Mouse (Mus musculus): ENCODE data around the gene Caskin2. TPM values are rescaled to one million over a fixed set of nuclear protein-coding genes. Genes with fewer than 3 reads are reported as not detected.
"Not testable (repeated sequence)": the region's sequence is repeated elsewhere in the genome, so short reads cannot be mapped to it uniquely, and the experiment has no call there.

Caskin2 gene
- polyA plus RNA-seq (2015; fragmentation: Nextera tagmentation; extraction: Ambion mirVana), result 12.0 and 12.1 TPM in 2 replicates

DNA sequence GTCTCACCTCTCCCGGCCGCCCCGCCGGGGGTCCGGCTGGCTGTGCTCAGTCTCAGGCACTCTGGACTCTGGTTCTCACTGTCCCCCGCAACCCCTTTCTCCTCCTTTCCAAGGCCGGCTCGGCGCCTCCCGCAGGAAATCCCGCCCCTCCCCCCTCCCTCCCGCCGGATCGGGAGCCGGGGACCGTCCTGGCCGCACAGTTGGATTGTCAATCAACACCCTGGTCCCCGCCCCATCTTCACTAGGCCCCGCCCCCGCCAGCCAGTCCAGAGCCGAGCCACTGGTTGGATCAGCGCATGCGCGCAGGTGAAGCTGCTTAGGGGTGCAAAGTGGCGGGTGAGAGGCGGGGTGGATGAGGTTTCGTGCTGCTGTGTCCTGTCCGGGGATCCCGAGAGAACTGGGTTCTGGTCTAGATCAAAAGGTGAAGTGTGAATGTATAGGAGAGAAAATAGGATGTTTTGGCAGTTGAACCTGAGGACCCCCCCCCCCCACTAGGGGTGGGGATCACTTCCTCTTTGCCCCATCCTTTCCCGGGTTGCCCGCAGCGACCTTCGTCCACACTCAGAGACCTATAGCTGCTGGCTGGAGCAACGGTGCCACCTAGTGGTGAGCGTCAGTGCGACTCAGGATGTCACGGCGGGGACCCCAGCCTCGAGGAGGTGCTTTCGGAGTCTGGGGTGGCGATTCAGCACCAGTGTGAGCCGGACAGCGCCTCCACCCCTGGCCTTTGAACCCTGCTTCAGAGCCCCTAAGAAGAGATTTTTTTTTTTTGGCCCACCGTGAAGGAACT, at the start of gene Caskin2:
TSS of gene Caskin2 (minus strand) at position 133 of the 790 bp plus-strand sequence.
- H3K36me3 ChIP-seq, result no peaks in the 10 kb centered on the region
- peak within 1 kb of the TSS; percentile 72 for H3K4me3 ChIP-seq (replicated peaks)
- H3K9ac ChIP-seq, result peak within 1 kb of the TSS; percentile 86
- H3K27ac ChIP-seq, result peak within 1 kb of the TSS; percentile 83
- H3K9me3 ChIP-seq, result no peaks in the 10 kb centered on the region
- peaks cover 50% of the 10 kb centered on the region for H3K4me1 ChIP-seq (replicated peaks)
- ATAC-seq, result peak; percentile 92
- no peaks in the 10 kb centered on the region for H3K27me3 ChIP-seq (replicated peaks)
- H3K4me2 ChIP-seq (replicated peaks), result peak within 1 kb of the TSS; percentile 86
- WGBS, result under 1% methylated on average over 44 of the region's 44 CpGs

DNA sequence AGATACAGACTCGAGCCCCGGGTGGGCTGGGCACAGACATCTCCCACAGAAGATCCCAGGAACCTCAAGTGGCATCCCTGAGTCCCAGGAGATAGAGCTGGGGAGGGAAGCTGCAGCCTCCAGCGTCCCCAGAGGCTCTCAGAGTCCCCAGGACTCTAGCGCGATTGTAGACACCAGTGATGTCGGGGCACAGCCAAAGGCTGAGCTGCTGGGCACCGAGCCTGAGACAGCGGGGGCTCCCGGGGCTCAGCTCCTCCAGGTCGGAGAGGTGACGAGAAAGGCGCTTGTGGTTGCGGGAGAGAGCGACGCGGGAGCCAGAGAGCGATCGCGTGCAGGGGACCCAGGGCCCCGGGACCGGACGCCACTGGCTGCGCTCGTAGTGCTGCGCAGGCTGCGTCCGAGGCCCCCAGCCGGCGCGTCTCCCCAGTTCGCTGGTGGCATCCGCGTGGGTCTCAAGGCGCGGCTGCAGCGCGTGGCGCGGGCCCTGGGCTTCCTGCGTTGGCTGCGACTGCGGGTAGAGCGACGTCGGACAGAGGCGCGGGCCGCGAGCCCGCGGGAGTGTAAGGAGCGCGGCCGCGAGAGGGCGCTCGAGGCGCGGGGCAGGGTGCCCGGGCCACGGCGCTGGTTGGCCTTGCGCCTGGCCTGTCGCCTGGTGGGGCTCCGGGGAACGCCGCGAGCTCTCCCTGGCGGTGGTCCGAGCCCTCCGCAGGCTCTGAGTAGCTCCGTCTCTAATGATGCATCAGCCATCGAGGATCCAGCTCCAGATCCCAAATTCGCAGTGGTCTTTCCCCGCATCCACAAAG, 45.9 kb upstream of the Caskin2 start:
- Histone ChIP-seq H3K4me2 (replicated peaks) (peak overlapping the region; percentile 85), H3K27me3 (replicated peaks) (peaks cover 35% of the 10 kb centered on the region)

DNA sequence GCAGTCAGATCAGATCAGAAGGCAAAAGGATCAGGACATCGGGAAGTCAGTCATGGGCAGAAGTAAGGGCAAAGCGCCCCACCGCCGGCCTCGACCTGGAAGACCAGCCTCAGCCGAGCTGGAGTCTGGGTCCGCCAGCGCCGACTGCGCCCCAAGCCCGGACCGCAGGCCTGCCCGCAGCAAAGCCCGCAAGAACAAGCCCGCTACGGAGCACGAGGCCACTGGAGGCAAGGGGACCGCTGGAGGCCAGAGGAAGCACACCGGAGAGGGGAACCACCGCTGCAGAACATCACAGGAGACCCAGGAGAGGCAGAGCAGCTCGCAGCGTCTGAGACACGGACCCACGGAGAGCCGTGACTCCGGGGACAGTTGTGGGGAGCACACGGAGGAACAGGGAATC, 44.9 kb upstream of the Caskin2 start, which contains the start of gene Myo15b:
TSS of gene Myo15b (plus strand) at position 53 of the 400 bp plus-strand sequence.
- no peak for ATAC-seq
- Histone ChIP-seq H3K27ac (no peak within 1 kb of the TSS), H3K9ac (peak within 1 kb of the TSS; percentile 46), H3K4me3 (replicated peaks) (peak within 1 kb of the TSS; percentile 46), H3K4me1 (replicated peaks) (peaks cover 16% of the 10 kb centered on the region), H3K4me2 (replicated peaks) (peak within 1 kb of the TSS; percentile 85), H3K27me3 (replicated peaks) (peaks cover 35% of the 10 kb centered on the region), H3K9me3 (no peaks in the 10 kb centered on the region), H3K36me3 (peaks cover 18% of the 10 kb centered on the region)
- 19% methylated on average over 27 of the region's 27 CpGs for WGBS

More for the DNA sequence above, 45.9 kb upstream of the Caskin2 start:
- Histone ChIP-seq H3K9me3 (no peaks in the 10 kb centered on the region), H3K4me3 (replicated peaks) (peak overlapping the region; percentile 46), H3K9ac (peak overlapping the region; percentile 46), H3K36me3 (peaks cover 10% of the 10 kb centered on the region; the same call in 1 of the 2 replicates), H3K4me1 (replicated peaks) (peaks cover 16% of the 10 kb centered on the region), H3K27ac (no peak overlapping the region)
- 2% methylated on average over 71 of the region's 75 CpGs for WGBS
- peak; percentile 92 for ATAC-seq

DNA sequence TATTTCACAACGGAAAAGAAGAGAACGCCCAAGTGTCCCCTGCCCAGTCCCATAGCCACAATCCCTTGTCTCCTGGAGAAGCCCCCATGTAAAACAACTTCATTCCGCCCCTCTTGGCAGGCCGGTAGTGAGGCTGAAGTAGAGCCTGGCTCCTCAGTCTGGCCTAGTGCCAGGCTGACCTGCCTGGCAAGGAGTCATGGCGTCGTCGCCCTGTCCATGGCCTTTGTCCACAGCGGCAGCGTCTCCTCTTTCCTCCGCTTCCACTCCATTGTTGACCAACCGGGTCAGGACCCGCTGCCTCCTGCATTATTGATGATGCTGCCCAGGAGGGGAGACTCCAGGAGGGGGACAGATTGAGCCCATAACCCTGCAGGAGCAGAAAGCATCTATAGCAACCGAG, 44.5 kb upstream of the Caskin2 start:
- no peak overlapping the region for H3K27ac ChIP-seq
- H3K9ac ChIP-seq, result no peak overlapping the region
- ATAC-seq, result no peak
- H3K4me3 ChIP-seq (replicated peaks), result 0 out of 2 replicates have a peak overlapping the region, but pooled peaks have one; percentile 2
- no peaks in the 10 kb centered on the region for H3K9me3 ChIP-seq
- 53% methylated on average over 13 of the region's 13 CpGs for WGBS
- no peak overlapping the region for H3K4me2 ChIP-seq (replicated peaks)
- peaks cover 16% of the 10 kb centered on the region for H3K4me1 ChIP-seq (replicated peaks)
- H3K36me3 ChIP-seq, result peaks cover 21% of the 10 kb centered on the region
- H3K27me3 ChIP-seq (replicated peaks), result peaks cover 35% of the 10 kb centered on the region

DNA sequence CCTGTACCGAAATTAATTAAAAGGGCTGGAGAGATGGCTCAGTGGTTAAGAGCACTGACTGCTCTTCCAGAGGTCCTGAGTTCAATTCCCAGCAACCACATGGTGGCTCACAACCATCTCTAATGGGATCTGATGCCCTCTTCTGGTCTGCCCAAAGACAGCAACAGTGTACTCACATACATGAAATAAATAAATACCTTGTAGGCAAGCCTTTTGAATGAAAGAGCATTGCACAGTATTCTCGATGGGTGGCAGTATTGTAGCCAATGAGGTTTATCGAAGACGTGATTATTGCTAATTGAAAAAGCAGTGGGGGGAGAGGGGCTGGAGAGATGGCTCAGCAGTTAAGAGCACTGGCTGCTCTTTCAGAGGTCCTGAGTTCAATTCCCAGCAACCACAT, 43.7 kb upstream of the Caskin2 start:
- not testable (repeated sequence) for H3K4me3 ChIP-seq (replicated peaks); H3K27ac ChIP-seq; H3K9ac ChIP-seq; H3K4me2 ChIP-seq (replicated peaks); H3K9me3 ChIP-seq; ATAC-seq
- Histone ChIP-seq H3K36me3 (peaks cover 26% of the 10 kb centered on the region), H3K4me1 (replicated peaks) (peaks cover 16% of the 10 kb centered on the region), H3K27me3 (replicated peaks) (peaks cover 35% of the 10 kb centered on the region)
- 95% methylated on average over 4 of the region's 4 CpGs for WGBS

DNA sequence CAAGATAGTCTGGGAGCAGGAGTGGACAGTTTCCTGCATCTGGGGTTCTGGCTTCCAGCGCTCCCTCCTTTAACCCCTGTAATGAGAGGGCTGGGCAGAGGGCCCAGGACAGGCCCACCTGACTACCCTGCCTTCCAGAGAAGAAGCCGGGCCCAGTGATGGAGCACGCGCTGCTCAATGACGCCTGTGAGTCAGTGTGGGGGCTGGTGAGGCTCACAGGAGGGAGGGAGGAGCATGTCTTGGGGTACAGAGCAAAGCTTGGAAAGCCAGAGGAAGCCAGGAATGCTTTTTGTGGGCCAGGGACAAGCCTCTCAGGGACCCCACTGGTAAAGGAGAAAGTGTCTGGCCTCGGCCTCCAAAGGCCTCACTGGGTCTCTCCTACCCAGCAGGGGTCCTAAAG, 41.2 kb upstream of the Caskin2 start:
- Histone ChIP-seq H3K36me3 (peaks cover 47% of the 10 kb centered on the region), H3K4me1 (replicated peaks) (peaks cover 16% of the 10 kb centered on the region)
- no peak for ATAC-seq

DNA sequence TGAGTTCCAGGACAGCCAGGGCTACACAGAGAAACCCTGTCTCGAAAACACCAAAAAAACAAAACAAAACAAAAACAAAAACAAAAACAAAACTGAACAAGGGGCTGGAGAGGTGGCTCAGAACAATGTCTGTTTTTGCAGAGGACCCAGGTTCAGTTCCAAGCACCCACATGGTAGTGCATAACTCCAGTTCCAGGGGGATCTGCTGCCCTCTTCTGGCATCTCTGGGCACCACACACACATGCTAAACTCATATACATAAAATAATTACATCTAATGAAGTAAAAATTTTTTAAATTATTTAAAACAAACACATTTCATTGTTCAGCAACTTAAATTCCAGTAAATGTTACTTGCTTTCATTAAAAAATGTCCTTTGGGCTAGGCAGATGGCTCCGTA, 32.4 kb upstream of the Caskin2 start:
- no peak overlapping the region for H3K4me3 ChIP-seq (replicated peaks)
- 96% methylated on average over 2 of the region's 2 CpGs for WGBS
- no peaks in the 10 kb centered on the region for H3K27me3 ChIP-seq (replicated peaks)
- peaks cover 22% of the 10 kb centered on the region for H3K36me3 ChIP-seq
- H3K4me2 ChIP-seq (replicated peaks), result no peak overlapping the region
- peaks cover 27% of the 10 kb centered on the region for H3K4me1 ChIP-seq (replicated peaks)
- no peak overlapping the region for H3K9ac ChIP-seq
- ATAC-seq, result no peak
- no peak overlapping the region for H3K27ac ChIP-seq
- H3K9me3 ChIP-seq, result no peaks in the 10 kb centered on the region

More for the DNA sequence above, 41.2 kb upstream of the Caskin2 start:
- no peak overlapping the region for H3K9ac ChIP-seq
- no peak overlapping the region for H3K27ac ChIP-seq
- 79% methylated on average over 6 of the region's 6 CpGs for WGBS
- no peak overlapping the region for H3K4me3 ChIP-seq (replicated peaks)
- H3K27me3 ChIP-seq (replicated peaks), result peaks cover 20% of the 10 kb centered on the region
- H3K4me2 ChIP-seq (replicated peaks), result no peak overlapping the region
- H3K9me3 ChIP-seq, result no peaks in the 10 kb centered on the region

DNA sequence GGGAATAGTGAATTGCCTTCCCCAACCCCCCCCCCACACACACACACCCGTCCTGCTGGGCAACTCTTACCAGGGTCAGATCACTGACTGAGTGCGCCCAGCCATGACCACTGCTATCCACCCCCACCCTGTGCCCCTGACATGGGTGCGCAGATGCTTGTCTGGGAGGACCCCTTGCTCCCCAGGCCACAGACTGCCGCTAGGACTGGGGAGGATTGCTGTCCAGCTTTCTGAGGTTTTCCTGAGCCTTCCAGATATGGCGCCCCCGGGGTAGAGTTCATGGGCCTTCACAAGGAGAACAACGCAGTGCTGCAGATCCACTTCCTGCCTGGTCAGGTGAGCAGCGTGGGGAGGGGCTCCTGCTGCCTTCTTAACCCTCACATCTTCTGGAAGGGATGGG, 30.8 kb upstream of the Caskin2 start:
- peak overlapping the region; percentile 33 for H3K4me2 ChIP-seq (replicated peaks)
- H3K9ac ChIP-seq, result no peak overlapping the region
- ATAC-seq, result peak; percentile 5; the same call in 1 of the 2 replicates

DNA sequence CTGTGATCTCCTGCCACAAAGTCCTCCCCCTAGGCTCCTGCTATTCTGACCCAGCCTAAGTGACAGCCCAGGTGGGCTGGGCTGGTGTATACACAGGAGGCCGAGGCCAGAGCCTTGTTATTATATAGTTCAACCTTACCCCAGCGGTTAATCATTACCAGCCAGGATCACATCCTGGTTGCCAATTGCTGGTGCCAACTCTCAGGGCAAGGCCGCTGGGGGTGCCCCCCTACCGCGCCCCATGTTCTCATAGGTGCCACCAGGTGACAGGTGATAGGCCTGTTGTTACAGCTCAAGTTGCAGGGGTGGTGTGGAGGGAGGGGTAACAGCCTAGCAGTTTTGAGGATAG, 30.4 kb upstream of the Caskin2 start:
- WGBS, result 66% methylated on average over 5 of the region's 5 CpGs
- no peak overlapping the region for H3K9ac ChIP-seq
- no peaks in the 10 kb centered on the region for H3K27me3 ChIP-seq (replicated peaks)
- H3K4me3 ChIP-seq (replicated peaks), result no peak overlapping the region
- H3K4me2 ChIP-seq (replicated peaks), result peak overlapping the region; percentile 33
- peaks cover 10% of the 10 kb centered on the region for H3K36me3 ChIP-seq
- peak; percentile 89 for ATAC-seq
- peaks cover 39% of the 10 kb centered on the region for H3K4me1 ChIP-seq (replicated peaks)
- H3K9me3 ChIP-seq, result no peaks in the 10 kb centered on the region
- peak overlapping the region; percentile 92 for H3K27ac ChIP-seq

More for the DNA sequence above, 30.8 kb upstream of the Caskin2 start:
- Histone ChIP-seq H3K27me3 (replicated peaks) (no peaks in the 10 kb centered on the region), H3K4me1 (replicated peaks) (peaks cover 37% of the 10 kb centered on the region), H3K4me3 (replicated peaks) (no peak overlapping the region), H3K27ac (peak overlapping the region; percentile 92), H3K36me3 (peaks cover 10% of the 10 kb centered on the region), H3K9me3 (no peaks in the 10 kb centered on the region)
- 52% methylated on average over 8 of the region's 8 CpGs for WGBS

DNA sequence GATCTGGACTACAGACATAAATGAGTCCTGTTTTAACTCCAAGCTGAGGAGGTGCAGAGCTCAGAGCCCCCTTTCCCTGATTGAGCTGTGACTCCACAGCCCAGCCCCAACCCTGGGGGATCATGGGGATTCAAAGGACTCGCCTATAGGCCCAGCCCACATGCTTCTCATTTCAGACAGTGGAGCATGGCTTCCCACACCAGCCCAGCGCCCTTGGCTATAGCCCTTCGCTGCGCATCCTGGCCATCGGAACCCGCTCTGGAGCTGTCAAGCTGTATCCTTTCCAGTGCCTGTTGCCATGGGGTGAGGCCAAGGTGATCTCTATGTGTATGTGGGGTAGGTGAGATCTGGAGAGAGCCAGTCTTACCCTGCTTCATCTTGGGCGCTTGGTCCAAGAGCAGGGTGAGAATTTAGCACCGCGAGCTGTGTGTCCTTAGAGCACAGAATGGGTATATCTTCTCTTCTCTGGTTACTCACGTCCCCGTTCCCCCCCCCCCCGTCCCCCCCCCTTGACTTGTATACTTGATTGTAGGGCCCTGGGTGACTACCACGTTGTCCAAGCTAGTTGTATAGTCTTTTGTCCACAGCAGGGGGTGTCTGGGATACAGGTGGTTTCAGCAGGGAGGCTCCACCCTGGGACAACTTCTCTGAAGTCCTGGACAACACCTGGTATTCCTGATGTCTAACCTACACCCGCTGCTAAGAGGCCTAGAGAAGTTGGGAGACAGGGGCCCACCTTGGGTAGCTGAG, 29.9 kb upstream of the Caskin2 start:
- Histone ChIP-seq H3K36me3 (peaks cover 10% of the 10 kb centered on the region), H3K4me2 (replicated peaks) (peak overlapping the region; percentile 45), H3K27me3 (replicated peaks) (no peaks in the 10 kb centered on the region), H3K9me3 (no peaks in the 10 kb centered on the region), H3K9ac (0 out of 2 replicates have a peak overlapping the region, but pooled peaks have one; percentile 26), H3K4me3 (replicated peaks) (no peak overlapping the region), H3K4me1 (replicated peaks) (peaks cover 44% of the 10 kb centered on the region), H3K27ac (peak overlapping the region; percentile 92)
- ATAC-seq, result no peak
- 70% methylated on average over 14 of the region's 14 CpGs for WGBS

DNA sequence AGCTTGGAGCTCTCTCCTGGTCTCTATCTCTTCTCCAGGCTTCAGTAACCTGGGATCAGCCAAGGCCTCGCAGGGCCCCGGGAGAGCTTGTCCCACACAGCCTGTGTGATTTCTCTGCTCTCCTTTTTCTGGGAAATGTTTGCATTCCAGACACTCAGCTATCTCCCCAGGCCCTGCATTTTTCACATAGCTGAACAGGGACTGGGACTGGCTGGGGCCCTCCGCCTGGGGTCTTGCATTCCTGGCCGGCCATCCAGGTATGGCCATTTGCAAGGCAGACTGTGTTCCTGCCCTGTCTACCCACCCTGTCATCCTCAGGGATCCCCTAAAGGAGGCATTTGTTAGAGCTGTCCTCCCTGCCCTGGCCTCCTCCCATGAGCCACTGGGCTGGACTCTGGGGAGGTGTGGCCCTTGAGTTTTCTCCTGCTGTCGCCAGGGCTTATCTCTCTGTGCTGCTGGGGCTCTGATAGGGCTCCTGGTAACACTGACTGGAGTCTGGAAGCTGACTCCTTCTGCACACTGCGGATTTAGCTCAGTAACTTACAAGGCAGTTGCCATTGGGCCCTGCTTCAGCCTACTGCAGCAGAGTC, 28.6 kb upstream of the Caskin2 start:
- no peak overlapping the region; the same call in 1 of the 2 replicates for H3K4me3 ChIP-seq (replicated peaks)
- peak overlapping the region; percentile 45 for H3K4me2 ChIP-seq (replicated peaks)
- ATAC-seq, result peak; percentile 65
- 13% methylated on average over 6 of the region's 6 CpGs for WGBS
- H3K27ac ChIP-seq, result peak overlapping the region; percentile 92
- peak overlapping the region; percentile 26 for H3K9ac ChIP-seq
- H3K27me3 ChIP-seq (replicated peaks), result no peaks in the 10 kb centered on the region
- H3K9me3 ChIP-seq, result no peaks in the 10 kb centered on the region
- peaks cover 50% of the 10 kb centered on the region for H3K4me1 ChIP-seq (replicated peaks)
- H3K36me3 ChIP-seq, result peaks cover 9% of the 10 kb centered on the region

Measured in intestine, embryonic 15.5 days (tissue).